Mouse (Mus musculus): Measurements from ENCODE around the gene Soga1.
A peak's percentile ranks its signal among the peaks of the same experiment; 100 is the strongest.

Soga1 gene

DNA sequence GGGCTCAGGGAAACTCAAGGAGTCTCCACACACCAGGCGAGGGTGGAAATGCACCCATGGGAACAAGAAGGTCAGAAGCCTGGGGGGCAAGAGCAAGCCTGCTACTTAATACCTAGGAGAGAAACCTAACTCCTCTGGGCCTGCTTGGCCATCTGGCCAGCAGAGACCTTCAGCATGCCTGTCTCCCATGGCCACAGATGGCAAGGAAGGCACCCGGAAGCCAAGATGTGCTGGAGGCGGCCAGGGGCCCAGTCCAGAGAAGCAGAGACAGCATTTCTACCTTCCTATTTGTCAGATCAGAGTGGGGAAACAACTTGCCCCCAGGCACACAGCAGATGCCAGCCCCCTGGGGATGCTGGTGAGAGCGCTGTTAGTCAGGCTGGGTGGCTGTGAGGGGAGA is 50.8 kb downstream of the Soga1 start:
- no peak for DNase-seq

DNA sequence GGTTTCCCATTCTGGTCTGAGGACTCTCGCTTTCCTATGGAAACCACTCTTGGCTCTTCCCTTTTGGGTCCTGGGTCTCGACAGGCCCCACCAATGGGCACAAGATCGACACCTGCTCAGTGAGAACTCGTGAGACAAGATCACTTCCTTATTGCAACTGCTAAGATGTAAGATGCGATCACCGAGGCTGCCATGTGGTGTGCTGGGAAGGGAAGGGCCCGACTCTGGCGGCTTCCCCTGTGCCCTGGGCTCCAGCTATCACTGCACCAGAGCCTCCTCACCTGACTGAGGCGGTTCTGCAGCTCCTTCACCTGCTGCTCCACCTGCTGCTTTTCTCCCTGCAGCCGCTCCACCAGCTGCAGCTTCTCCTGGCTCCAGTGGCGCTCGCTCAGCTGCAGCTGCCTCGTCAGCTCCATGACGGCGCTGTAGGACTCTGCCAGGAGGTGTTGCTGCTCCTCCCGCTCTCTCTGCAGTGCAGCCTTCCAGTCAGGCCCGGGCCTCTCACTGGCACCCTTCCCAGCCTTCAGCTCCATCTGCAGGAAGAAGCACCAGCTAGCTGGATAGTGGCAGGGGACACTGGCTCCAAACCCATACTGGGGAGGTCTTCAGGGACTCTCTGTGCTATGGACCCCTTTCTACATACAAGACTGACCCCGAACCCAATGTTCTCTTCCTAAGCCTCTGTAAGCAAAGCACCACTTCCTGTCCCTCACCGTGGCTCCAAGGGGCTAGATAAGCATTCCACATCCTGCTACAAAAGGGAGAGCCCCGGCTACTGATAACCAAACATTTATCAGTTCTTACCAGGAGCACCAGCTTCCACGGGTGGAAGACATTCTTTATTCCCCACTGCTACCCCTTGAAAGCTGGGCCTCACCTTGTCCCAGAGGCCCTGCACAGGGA is 51.7 kb downstream of the Soga1 start:
- DNase-seq, result no peak

GRCm38 (mm10) chr2:157021156-157021555 is 57.9 kb downstream of the Soga1 start:
- no peak for DNase-seq

DNA sequence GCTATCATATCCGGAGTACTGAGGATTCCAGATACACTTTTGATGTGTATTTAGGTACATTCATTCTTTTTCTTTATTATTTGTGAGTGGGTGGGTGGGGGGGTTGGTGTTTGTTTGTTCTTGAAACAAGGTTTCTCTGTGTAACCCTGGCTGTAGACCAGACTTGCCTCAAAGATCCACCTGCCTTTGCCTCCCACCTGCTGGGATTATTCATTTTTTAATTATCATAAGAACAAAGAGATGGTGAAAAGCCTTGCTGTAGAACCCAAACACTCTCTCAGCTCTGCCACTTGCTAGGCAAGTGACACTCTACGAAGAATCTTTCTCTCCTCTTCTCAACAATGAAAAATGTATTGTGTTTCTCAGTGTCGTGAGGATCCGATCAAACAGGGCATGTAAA is 59.8 kb downstream of the Soga1 start:
- DNase-seq, result no peak

GRCm38 (mm10) chr2:157016529-157017270 is 62.4 kb downstream of the Soga1 start:
- no peak for DNase-seq

GRCm38 (mm10) chr2:157012341-157012740 is 66.7 kb downstream of the Soga1 start:
- no peak for DNase-seq

DNA sequence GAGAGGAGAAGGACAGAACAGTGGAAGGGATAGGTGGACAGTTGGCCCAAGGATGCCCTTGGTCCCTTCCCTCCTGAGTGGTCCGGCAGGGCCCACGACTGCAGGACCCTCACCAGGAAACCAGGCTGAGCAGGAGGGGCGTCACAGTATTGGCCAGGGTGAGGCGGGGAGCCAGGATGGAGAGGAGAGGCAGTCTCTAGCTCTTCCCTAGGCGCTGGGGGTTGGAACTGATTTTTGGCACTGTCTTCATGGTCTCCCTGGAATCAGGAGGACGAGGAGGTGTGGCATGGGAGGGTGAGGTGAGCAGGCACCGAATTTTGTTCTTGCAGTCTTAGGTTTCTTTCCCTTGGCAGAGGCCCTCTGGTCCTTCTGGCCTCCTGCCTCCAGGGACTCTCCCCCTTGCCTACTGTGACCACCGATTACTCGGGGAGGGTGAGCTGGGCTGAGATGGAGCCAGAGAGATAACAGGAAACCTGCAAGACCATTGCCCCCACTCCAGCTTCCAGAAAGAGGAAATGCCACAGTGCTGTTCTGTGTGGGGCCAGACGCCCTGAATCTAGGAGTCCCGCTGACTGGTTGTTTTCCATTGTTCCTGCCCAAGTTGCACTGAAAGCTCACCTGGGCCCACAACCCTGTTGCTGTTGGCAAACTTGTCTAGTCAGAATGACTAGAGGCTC is 68.3 kb downstream of the Soga1 start:
- no peak for DNase-seq

- no peak for DNase-seq
These were observed 68.9 kb downstream of the Soga1 start for GRCm38 (mm10) chr2:157010121-157010520.

DNA sequence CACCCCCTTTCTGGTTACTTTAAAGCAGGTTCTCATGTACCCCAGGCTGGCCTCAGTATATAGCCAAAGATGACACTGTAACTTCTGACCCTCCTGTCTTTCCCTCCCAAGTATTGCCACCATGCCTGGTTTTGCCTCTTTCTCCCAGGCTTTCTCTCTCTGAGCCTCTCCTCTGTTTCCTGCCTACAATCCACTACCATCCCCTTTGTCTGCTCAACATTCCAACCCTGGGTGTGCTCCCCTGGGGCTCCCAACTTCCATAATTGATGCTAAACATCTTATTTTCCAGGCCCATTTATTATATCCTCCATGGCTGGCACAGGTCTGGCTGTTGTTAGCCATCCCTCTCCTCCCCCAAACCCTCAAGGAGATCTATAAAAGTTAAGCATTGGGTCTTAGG is 70.5 kb downstream of the Soga1 start:
- DNase-seq, result no peak

GRCm38 (mm10) chr2:157007234-157007596 is 71.8 kb downstream of the Soga1 start:
- no peak for DNase-seq

- peak; percentile 84 to 91 for DNase-seq
These were observed 72.4 kb downstream of the Soga1 start, which contains the start of gene Dsn1 for GRCm38 (mm10) chr2:157006511-157007233. Gene Dsn1 (minus strand): TSS chr2:157007154.

DNA sequence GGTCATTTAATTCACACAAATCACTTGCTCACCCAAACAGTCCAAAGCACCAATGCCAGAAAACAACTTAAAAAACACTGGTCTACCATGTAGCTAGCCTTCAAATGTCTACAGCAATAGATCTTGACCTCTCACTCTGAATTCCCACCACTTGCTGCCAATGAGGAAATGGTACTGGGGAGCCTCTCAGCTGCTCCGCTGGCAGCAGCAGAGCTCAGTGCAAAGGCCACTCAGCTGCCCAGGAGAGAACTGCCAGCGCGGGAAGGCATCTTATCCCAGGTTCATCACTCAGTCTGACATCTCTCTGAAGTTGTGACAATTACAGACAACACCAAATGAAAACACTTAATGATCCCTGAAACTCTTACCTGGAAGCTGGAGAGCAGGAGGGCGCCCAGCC is 76.7 kb downstream of the Soga1 start:
- DNase-seq, result peak in 1 of 2 experiments; percentile 15

- no peak for DNase-seq
These were observed 80.8 kb downstream of the Soga1 start for GRCm38 (mm10) chr2:156998263-156998662.

DNA sequence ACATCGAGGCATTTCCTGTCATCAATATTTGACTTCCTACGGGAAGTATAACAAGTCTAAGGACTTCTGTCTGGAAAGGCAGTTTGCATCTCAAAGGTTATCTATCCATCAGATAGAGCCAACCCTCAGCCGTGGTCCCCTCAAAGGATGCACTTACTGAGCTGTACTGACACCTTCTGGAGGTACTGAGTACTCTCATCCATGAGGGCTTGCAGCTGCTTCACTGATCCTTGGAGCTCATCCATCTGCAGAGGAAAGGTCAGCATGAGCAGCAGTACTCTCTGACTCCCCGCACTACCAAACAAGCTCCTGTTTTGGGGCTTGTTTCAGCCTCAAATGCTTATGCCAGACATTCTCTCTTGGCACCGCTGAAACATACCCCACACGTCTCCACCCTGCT is 82.5 kb downstream of the Soga1 start:
- DNase-seq, result peak; percentile 56 to 62

DNA sequence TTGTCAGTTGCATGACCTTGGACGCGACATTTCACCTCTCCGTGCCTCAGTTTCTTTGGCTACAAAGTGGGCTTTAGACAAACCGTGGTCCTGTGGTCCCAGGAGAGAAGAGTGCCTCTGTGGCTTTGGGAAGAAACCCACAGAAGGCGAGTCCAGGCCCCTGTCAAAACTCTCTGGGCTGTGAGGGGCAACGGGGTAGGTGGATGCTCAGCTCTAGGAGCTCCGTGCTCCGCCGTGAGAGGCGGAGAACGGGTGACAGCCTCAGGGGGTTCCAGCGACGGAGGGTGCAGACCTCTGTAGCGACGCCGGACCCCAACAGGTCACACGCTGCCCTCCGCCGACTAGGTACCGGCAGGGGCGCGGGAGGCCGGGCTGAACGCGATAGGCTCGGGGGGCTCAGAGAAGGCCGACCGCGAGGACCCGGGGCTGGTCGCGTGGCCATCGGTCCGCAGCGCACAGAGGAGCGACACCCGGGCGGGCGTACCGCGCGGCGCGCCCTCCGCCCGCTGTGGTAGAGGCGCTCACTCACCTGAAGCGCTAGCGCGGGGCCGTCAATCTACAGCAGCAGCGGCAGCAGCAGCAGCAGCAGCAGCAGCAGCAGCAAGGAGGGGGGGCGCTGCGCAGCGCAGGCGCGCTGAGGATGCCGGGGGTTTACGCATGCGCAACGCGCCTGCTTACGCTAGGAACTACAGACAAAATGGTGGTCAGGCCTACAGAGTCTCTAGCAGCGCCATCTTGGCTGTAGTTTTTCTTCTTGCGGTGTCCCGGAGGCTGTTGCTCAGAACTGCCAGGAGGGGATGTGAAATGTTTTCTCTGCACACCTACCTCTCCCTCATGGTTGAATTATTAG is 87.4 kb downstream of the Soga1 start, which contains the start of gene Ndrg3:
Gene Ndrg3 (minus strand): TSS at position 587 of the 850 bp plus-strand sequence.
- peak; percentile 98 for DNase-seq

DNA sequence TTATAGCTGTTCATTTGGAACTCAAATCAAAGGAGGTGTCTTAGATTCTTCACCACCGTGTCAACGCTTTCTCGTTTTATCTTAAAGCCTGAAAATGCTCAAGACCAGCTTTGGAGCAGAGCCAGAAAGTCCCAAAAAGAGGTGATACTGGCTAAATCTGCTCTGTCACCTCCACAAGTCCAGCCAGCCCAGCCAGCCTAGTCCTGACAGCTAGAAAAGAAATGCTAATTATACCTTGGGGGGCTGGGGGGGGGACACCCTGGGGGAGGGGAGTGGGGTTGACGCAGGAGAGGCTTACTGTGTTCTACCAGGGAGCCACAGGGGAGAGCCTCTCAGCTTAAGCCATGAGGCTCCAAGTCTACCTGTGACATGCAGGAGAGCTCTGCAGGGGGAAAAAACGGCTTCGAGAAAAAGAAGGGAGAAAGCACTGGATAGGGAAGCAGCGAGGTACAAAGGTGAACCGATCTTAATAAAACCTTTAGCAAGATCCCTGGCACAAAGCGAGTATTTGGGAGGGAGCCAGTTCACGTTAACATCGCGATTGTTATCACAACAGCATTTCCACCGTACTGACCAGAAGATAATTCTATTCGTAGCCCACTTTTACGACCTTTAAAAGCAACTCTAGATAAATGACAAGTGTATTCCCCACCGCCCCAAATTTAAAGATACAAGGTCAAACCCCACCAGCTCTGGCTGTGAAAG is 88.2 kb downstream of the Soga1 start:
- peak; percentile 39 to 58 for DNase-seq

DNA sequence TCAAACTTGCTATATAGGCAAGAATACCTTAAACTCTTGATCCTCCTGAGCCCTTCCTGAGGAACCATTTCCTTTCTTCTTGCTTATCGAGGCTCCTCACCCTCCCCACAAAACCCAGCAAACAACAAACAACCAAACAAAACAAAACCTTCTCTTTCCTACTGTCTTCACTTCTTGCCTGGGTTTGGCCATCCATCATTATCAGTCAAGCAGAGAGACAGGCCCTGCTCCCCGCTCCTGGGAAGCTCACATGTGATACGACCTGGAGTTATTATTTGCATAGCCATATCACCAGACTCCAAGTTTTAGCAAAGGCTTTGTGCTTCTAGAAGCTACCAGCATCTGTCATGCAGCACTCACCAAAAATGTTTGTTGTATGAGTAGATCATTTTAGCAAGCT is 91.7 kb downstream of the Soga1 start:
- no peak for DNase-seq

DNA sequence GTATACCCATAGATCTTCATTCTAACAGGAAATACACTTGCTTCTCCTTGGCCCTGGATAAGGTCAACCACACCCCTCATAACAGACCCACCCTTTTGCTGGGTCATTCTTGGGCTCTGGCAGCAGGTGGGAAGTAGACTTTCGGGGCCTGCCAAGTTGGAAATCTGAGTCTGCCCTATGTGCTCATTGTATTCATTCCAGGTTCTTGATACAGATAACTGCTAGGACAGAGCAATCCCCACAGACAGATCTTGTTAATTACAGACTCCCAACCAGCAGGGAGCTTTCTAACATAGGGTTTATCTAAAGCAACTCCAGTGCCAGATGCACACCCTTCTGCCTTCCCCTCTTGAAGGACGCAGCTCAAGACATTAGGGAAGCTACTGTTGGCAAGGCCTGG is 96.2 kb downstream of the Soga1 start:
- DNase-seq, result no peak

- no peak for DNase-seq
These were observed 97.8 kb downstream of the Soga1 start for GRCm38 (mm10) chr2:156981291-156981690.

DNA sequence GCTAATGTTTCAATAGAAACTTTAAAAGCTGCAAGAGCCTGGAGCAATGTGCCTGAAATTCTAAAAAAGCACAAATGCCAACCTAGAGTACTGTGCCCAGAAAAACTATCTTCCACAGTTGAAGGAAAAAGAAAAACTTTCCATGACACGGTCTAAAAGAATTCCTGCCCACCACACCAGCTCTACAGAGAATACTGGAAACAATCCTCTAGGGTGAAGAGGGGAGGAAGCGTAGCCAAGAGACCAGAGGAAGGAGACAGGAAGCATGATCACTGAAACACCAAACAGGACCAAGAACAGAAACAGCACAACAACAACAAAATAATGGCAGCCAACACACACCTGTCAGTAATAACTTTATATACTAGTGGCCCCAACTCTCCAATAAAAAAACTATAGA is 99.0 kb downstream of the Soga1 start:
- DNase-seq, result no peak

DNA sequence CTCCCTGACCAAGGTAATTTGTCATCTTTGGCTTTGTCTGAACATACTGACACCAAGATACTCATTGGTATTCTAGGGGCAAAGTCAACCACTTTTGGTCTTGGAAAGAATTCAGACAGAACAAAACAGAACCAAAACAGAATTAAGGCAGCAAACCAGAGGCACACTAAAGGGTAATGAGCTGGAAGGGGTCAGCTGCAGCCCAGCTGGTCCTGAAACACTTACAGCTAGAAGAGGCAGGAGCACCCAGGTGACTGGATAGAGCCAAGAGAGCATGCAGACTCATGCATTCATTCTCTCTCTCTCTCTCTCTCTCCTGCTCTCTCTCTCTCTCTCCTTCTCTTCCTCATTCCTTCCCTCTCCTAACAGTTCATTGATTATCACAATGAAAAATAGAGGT is 102.3 kb downstream of the Soga1 start:
- DNase-seq, result no peak

Data from kidney, adult 8-10 months (tissue).